Mouse (Mus musculus): Measurements from ENCODE around the gene 4933430I17Rik. TPM values are rescaled to one million over a fixed set of nuclear protein-coding genes. Genes with fewer than 3 reads are reported as not detected.
A peak's percentile ranks its signal among the peaks of the same experiment; 100 is the strongest.

Gene 4933430I17Rik
- polyA plus RNA-seq, 1 experiment from 2014 or later = 0.33 TPM

- Histone ChIP-seq H3K9ac (ENCODE audit: low read depth, low read length) (no peak overlapping the region), H3K36me3 (ENCODE audit: control insufficient read depth, insufficient read depth, low read length) (no peaks in the 10 kb centered on the region), H3K27me3 (replicated peaks; ENCODE audit: control insufficient read depth, insufficient read depth, low read length) (no peaks in the 10 kb centered on the region), H3K4me3 (ENCODE audit: low read length) (no peak overlapping the region), H3K9me3 (ENCODE audit: control insufficient read depth, low read length) (no peaks in the 10 kb centered on the region), H3K27ac (ENCODE audit: low read length) (no peak overlapping the region), H3K4me2 (ENCODE audit: low read depth, low read length) (no peak overlapping the region), H3K4me1 (ENCODE audit: control insufficient read depth, insufficient read depth, low read length) (peaks cover 3% of the 10 kb centered on the region; the same call in 1 of the 2 replicates)
- ATAC-seq = no peak
- 92% methylated on average over 15 of the region's 15 CpGs for WGBS
Measured at GRCm38 (mm10) chr4:62486162-62486696, 38.9 kb upstream of the 4933430I17Rik start.

- Histone ChIP-seq H3K9me3 (ENCODE audit: control insufficient read depth, low read length) (no peaks in the 10 kb centered on the region), H3K4me3 (ENCODE audit: low read length) (no peak overlapping the region), H3K9ac (ENCODE audit: low read depth, low read length) (no peak overlapping the region), H3K27ac (ENCODE audit: low read length) (no peak overlapping the region), H3K27me3 (replicated peaks; ENCODE audit: control insufficient read depth, insufficient read depth, low read length) (no peaks in the 10 kb centered on the region), H3K4me1 (ENCODE audit: control insufficient read depth, insufficient read depth, low read length) (peaks cover 3% of the 10 kb centered on the region; the same call in 1 of the 2 replicates), H3K36me3 (ENCODE audit: control insufficient read depth, insufficient read depth, low read length) (no peaks in the 10 kb centered on the region), H3K4me2 (ENCODE audit: low read depth, low read length) (no peak overlapping the region)
- 86% methylated on average over 5 of the region's 5 CpGs for WGBS
- ATAC-seq = no peak
Measured at GRCm38 (mm10) chr4:62487172-62487571, 38.0 kb upstream of the 4933430I17Rik start.

- Histone ChIP-seq H3K4me1 (ENCODE audit: control insufficient read depth, insufficient read depth, low read length) (peaks cover 3% of the 10 kb centered on the region; the same call in 1 of the 2 replicates), H3K27ac (ENCODE audit: low read length) (no peak overlapping the region), H3K27me3 (replicated peaks; ENCODE audit: control insufficient read depth, insufficient read depth, low read length) (no peaks in the 10 kb centered on the region), H3K36me3 (ENCODE audit: control insufficient read depth, insufficient read depth, low read length) (no peaks in the 10 kb centered on the region), H3K9ac (ENCODE audit: low read depth, low read length) (no peak overlapping the region), H3K4me2 (ENCODE audit: low read depth, low read length) (no peak overlapping the region), H3K4me3 (ENCODE audit: low read length) (no peak overlapping the region), H3K9me3 (ENCODE audit: control insufficient read depth, low read length) (no peaks in the 10 kb centered on the region)
- no peak for ATAC-seq
- WGBS = 77% methylated on average over 2 of the region's 2 CpGs
Measured at GRCm38 (mm10) chr4:62487914-62488313, 37.3 kb upstream of the 4933430I17Rik start.

- no peaks in the 10 kb centered on the region for H3K9me3 ChIP-seq (ENCODE audit: control insufficient read depth, low read length)
- H3K4me1 ChIP-seq (ENCODE audit: control insufficient read depth, insufficient read depth, low read length) = 0 out of 2 replicates have a peak, but pooled peaks cover 3% of the 10 kb centered on the region
- 86% methylated on average over 2 of the region's 2 CpGs for WGBS
- no peak for ATAC-seq
- H3K36me3 ChIP-seq (ENCODE audit: control insufficient read depth, insufficient read depth, low read length) = no peaks in the 10 kb centered on the region; the same call in 1 of the 2 replicates
- no peak overlapping the region for H3K27ac ChIP-seq (ENCODE audit: low read length)
- no peak overlapping the region for H3K4me3 ChIP-seq (ENCODE audit: low read length)
- H3K4me2 ChIP-seq (ENCODE audit: low read depth, low read length) = no peak overlapping the region
- H3K9ac ChIP-seq (ENCODE audit: low read depth, low read length) = no peak overlapping the region
- H3K27me3 ChIP-seq (replicated peaks; ENCODE audit: control insufficient read depth, insufficient read depth, low read length) = no peaks in the 10 kb centered on the region
Measured at GRCm38 (mm10) chr4:62492682-62493081, 32.5 kb upstream of the 4933430I17Rik start.

GRCm38 (mm10) chr4:62494230-62494629 is 30.9 kb upstream of the 4933430I17Rik start:
- H3K4me3 ChIP-seq (ENCODE audit: low read length) = no peak overlapping the region
- H3K9ac ChIP-seq (ENCODE audit: low read depth, low read length) = no peak overlapping the region
- H3K36me3 ChIP-seq (ENCODE audit: control insufficient read depth, insufficient read depth, low read length) = peaks cover 3% of the 10 kb centered on the region
- no peak for ATAC-seq
- H3K4me1 ChIP-seq (ENCODE audit: control insufficient read depth, insufficient read depth, low read length) = 0 out of 2 replicates have a peak, but pooled peaks cover 3% of the 10 kb centered on the region
- H3K4me2 ChIP-seq (ENCODE audit: low read depth, low read length) = no peak overlapping the region
- H3K27me3 ChIP-seq (replicated peaks; ENCODE audit: control insufficient read depth, insufficient read depth, low read length) = no peaks in the 10 kb centered on the region
- 68% methylated on average over 9 of the region's 9 CpGs for WGBS
- no peaks in the 10 kb centered on the region for H3K9me3 ChIP-seq (ENCODE audit: control insufficient read depth, low read length)
- no peak overlapping the region for H3K27ac ChIP-seq (ENCODE audit: low read length)

GRCm38 (mm10) chr4:62495946-62496345 is 29.2 kb upstream of the 4933430I17Rik start:
- WGBS = 68% methylated on average over 8 of the region's 8 CpGs
- 0 out of 2 replicates have a peak overlapping the region, but pooled peaks have one; percentile 9 for H3K27ac ChIP-seq (ENCODE audit: low read length)

GRCm38 (mm10) chr4:62496815-62497214 is 28.4 kb upstream of the 4933430I17Rik start:
- Histone ChIP-seq H3K4me1 (ENCODE audit: control insufficient read depth, insufficient read depth, low read length) (peaks cover 8% of the 10 kb centered on the region), H3K27ac (ENCODE audit: low read length) (0 out of 2 replicates have a peak overlapping the region, but pooled peaks have one; percentile 8), H3K9ac (ENCODE audit: low read depth, low read length) (no peak overlapping the region), H3K9me3 (ENCODE audit: control insufficient read depth, low read length) (no peaks in the 10 kb centered on the region), H3K36me3 (ENCODE audit: control insufficient read depth, insufficient read depth, low read length) (peaks cover 10% of the 10 kb centered on the region), H3K4me3 (ENCODE audit: low read length) (no peak overlapping the region), H3K27me3 (replicated peaks; ENCODE audit: control insufficient read depth, insufficient read depth, low read length) (no peaks in the 10 kb centered on the region), H3K4me2 (ENCODE audit: low read depth, low read length) (no peak overlapping the region)
- peak; percentile 10; the same call in 1 of the 2 replicates for ATAC-seq
- 54% methylated on average over 8 of the region's 8 CpGs for WGBS

More at GRCm38 (mm10) chr4:62495946-62496345, 29.2 kb upstream of the 4933430I17Rik start:
- no peaks in the 10 kb centered on the region for H3K9me3 ChIP-seq (ENCODE audit: control insufficient read depth, low read length)
- no peak overlapping the region for H3K4me3 ChIP-seq (ENCODE audit: low read length)
- H3K9ac ChIP-seq (ENCODE audit: low read depth, low read length) = no peak overlapping the region
- H3K4me1 ChIP-seq (ENCODE audit: control insufficient read depth, insufficient read depth, low read length) = peaks cover 8% of the 10 kb centered on the region
- no peak overlapping the region for H3K4me2 ChIP-seq (ENCODE audit: low read depth, low read length)
- no peak for ATAC-seq
- H3K27me3 ChIP-seq (replicated peaks; ENCODE audit: control insufficient read depth, insufficient read depth, low read length) = no peaks in the 10 kb centered on the region
- peaks cover 10% of the 10 kb centered on the region for H3K36me3 ChIP-seq (ENCODE audit: control insufficient read depth, insufficient read depth, low read length)

- H3K4me3 ChIP-seq (ENCODE audit: low read length) = peak overlapping the region; percentile 79
Measured at GRCm38 (mm10) chr4:62500799-62501198, 24.4 kb upstream of the 4933430I17Rik start.

GRCm38 (mm10) chr4:62501534-62501933 is 23.6 kb upstream of the 4933430I17Rik start:
- Histone ChIP-seq H3K4me1 (ENCODE audit: control insufficient read depth, insufficient read depth, low read length) (peaks cover 11% of the 10 kb centered on the region), H3K27ac (ENCODE audit: low read length) (peak overlapping the region; percentile 92), H3K4me2 (ENCODE audit: low read depth, low read length) (peak overlapping the region; percentile 56), H3K36me3 (ENCODE audit: control insufficient read depth, insufficient read depth, low read length) (peaks cover 10% of the 10 kb centered on the region), H3K9ac (ENCODE audit: low read depth, low read length) (peak overlapping the region; percentile 90), H3K27me3 (replicated peaks; ENCODE audit: control insufficient read depth, insufficient read depth, low read length) (no peaks in the 10 kb centered on the region), H3K9me3 (ENCODE audit: control insufficient read depth, low read length) (no peaks in the 10 kb centered on the region), H3K4me3 (ENCODE audit: low read length) (peak overlapping the region; percentile 79)
- 1% methylated on average over 7 of the region's 7 CpGs for WGBS
- ATAC-seq = no peak; the same call in 1 of the 2 replicates

More at GRCm38 (mm10) chr4:62500799-62501198, 24.4 kb upstream of the 4933430I17Rik start:
- H3K4me2 ChIP-seq (ENCODE audit: low read depth, low read length) = peak overlapping the region; percentile 56
- peaks cover 10% of the 10 kb centered on the region for H3K36me3 ChIP-seq (ENCODE audit: control insufficient read depth, insufficient read depth, low read length)
- H3K4me1 ChIP-seq (ENCODE audit: control insufficient read depth, insufficient read depth, low read length) = peaks cover 11% of the 10 kb centered on the region
- H3K27me3 ChIP-seq (replicated peaks; ENCODE audit: control insufficient read depth, insufficient read depth, low read length) = no peaks in the 10 kb centered on the region
- no peaks in the 10 kb centered on the region for H3K9me3 ChIP-seq (ENCODE audit: control insufficient read depth, low read length)
- peak overlapping the region; percentile 92 for H3K27ac ChIP-seq (ENCODE audit: low read length)
- ATAC-seq = peak; percentile 58
- WGBS = 57% methylated on average over 4 of the region's 4 CpGs
- no peak overlapping the region for H3K9ac ChIP-seq (ENCODE audit: low read depth, low read length)

Measured in intestine, embryonic 16.5 days (tissue).